Mouse (Mus musculus) liver, postnatal 0 days (tissue): Measurements from ENCODE around the gene Mfsd4b1. TPM values are rescaled to one million over a fixed set of nuclear protein-coding genes. Genes with fewer than 3 reads are reported as not detected.

Experiments
- ATAC-seq: fragments of 200-750 bp; cut with Nextera tagmentation; 2 replicates; pipeline ENCODE4 v1.8.0; 2017; ENCODE audit warnings: mild to moderate bottlenecking, moderate library complexity
- DNase-seq: peaks from one replicate; pipeline ENCODE4 v3.0.0-alpha.2; 2016
- H3K27ac ChIP-seq: fragments of 300-500 bp; sonication (generic); 2 replicates; pipeline ENCODE4 v1.5.1; 2014; ENCODE audit warnings: antibody characterized with exemption, moderate library complexity, mild to moderate bottlenecking, low read depth
- H3K27me3 ChIP-seq: fragments of 300-500 bp; sonication (generic); 2 replicates; pipeline ENCODE4 v1.6.1; 2014; ENCODE audit warnings: low read length, control low read depth, mixed read lengths; ENCODE audit not compliant: insufficient read depth
- H3K36me3 ChIP-seq: fragments of 300-500 bp; sonication (generic); replicated peaks from 2 replicates; pipeline ENCODE4 v1.6.1; 2014; ENCODE audit warnings: mild to moderate bottlenecking, control low read depth, low read length, moderate library complexity, mixed read lengths; ENCODE audit not compliant: insufficient read depth
- H3K4me1 ChIP-seq: fragments of 300-500 bp; sonication (generic); 2 replicates; pipeline ENCODE4 v1.6.1; 2014; ENCODE audit warnings: antibody characterized with exemption, mild to moderate bottlenecking, control low read depth; ENCODE audit not compliant: insufficient read depth
- H3K4me2 ChIP-seq: fragments of 300-500 bp; sonication (generic); 2 replicates; pipeline ENCODE4 v1.6.1; 2014; ENCODE audit warnings: low read depth, mild to moderate bottlenecking, low read length, moderate library complexity, mixed read lengths
- H3K4me3 ChIP-seq: fragments of 300-500 bp; sonication (generic); 2 replicates; pipeline ENCODE4 v1.5.1; 2014; ENCODE audit warnings: low read depth, low read length
- H3K9ac ChIP-seq: fragments of 300-500 bp; sonication (generic); replicated peaks from 2 replicates; pipeline ENCODE4 v1.6.1; 2014; ENCODE audit warnings: mild to moderate bottlenecking, moderate library complexity
- H3K9me3 ChIP-seq: fragments of 300-500 bp; sonication (generic); 2 replicates; pipeline ENCODE4 v1.6.1; 2016; ENCODE audit warnings: mild to moderate bottlenecking, control low read depth, low read length, mixed read lengths
- CTCF ChIP-seq: sonication (generic); IDR thresholded peaks from 2 replicates; pipeline ENCODE4 v1.5.1; 2016; ENCODE audit warnings: antibody characterized with exemption, low read depth
- EP300 ChIP-seq: IDR thresholded peaks from 2 replicates; pipeline ENCODE4 v1.6.1; 2016; ENCODE audit warnings: antibody characterized with exemption, low read depth, mild to moderate bottlenecking
- WGBS: fragments of 180-500 bp; shearing (Covaris S2); extraction: QIAGEN DNeasy Blood & Tissue Kit; methylation state at CpG from one replicate; pipeline ENCODE4 v1.1.7; 2014; ENCODE audit not compliant: insufficient replicate concordance; 5-methylcytosine and 5-hydroxymethylcytosine counted together
- polyA plus RNA-seq: library from polyadenylated mRNA; unstranded; fragments of >200 nt; fragmentation: Nextera tagmentation; extraction: Ambion mirVana; gene quantifications from 2 replicates; pipeline ENCODE4 v1.2.1, GENCODE M21; 2015

Mfsd4b1 gene
- polyA plus RNA-seq, 1 experiment from 2014 or later = 6.1 TPM

DNA sequence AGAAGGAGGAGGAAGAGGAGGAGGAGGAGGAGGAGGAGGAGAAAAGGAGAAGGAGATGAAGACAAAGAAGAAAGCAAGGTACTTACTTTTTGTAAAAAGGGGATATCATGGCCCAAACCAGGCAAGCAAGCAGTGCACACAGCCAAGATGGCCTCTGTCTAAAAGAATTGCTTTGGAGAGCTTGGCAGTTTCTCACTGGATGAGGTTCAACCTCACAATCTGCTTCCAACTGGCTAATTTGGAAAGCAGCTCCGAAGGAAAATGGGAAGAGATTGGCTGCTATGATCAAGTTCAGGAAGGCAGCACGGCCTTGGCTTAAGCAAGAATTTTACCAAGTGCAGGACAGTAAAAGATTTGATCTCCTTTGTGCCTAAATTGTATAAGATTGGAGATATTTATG lies 4.5 kb upstream of the Mfsd4b1 start:
- Histone ChIP-seq H3K4me2 (no peak overlapping the region), H3K9ac (no peak overlapping the region), H3K4me3 (no peak overlapping the region), H3K9me3 (no peaks in the 10 kb centered on the region), H3K36me3 (no peaks in the 10 kb centered on the region), H3K4me1 (peaks cover 8% of the 10 kb centered on the region; the same call in 1 of the 2 replicates), H3K27ac (no peak overlapping the region), H3K27me3 (no peaks in the 10 kb centered on the region)
- 90% methylated on average over 2 of the region's 2 CpGs for WGBS
- TF ChIP-seq CTCF (no peak), EP300 (no peak)
- ATAC-seq (no peak), DNase-seq (no peak)

DNA sequence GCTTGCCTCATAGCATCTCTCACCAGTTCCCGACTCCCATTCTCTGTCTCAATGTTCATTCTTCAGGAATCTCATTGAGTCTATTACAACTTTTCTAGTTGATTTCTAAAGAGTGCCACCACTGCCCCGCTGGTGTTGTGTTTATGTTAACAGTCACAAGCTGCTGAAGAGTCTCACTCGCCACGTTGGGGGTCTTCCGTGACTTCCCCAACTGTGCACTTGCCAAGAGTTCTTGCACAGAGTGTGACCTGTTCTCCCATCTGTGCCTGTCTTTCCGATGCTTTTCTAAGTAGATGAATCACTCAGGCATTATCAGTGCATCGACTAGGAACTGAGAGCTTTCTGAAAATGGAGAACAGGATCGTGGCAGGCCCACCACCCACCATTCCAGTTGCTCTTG lies 3.0 kb upstream of the Mfsd4b1 start:
- peaks cover 12% of the 10 kb centered on the region; the same call in 1 of the 2 replicates for H3K4me1 ChIP-seq
- no peak for ATAC-seq
- TF ChIP-seq CTCF (no peak), EP300 (no peak)
- H3K9ac ChIP-seq = no peak overlapping the region
- no peaks in the 10 kb centered on the region for H3K9me3 ChIP-seq
- 83% methylated on average over 8 of the region's 8 CpGs for WGBS
- H3K4me3 ChIP-seq = no peak overlapping the region
- H3K27ac ChIP-seq = no peak overlapping the region
- no peak for DNase-seq
- H3K36me3 ChIP-seq = no peaks in the 10 kb centered on the region
- H3K4me2 ChIP-seq = no peak overlapping the region
- H3K27me3 ChIP-seq = no peaks in the 10 kb centered on the region

DNA sequence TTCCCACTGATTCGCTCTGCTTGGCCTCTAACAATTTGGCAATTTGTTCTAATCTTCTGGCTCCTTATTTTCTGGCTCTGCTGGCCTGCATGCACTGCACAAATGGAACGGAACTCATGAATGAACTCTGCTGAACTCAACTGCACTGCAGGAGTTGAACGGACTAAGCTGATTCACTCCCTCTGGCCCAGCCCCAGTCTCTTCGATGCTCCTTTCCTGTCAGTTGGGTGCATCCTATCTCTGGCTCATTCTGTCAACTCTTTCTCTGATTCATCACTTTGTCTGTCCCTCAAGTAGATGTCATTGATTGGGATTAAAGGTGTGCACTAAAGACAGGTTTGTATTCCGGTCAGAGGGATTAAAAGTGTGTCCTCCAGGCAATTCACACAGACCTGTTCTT lies 1.5 kb upstream of the Mfsd4b1 start:
- no peak overlapping the region for H3K27ac ChIP-seq
- no peaks in the 10 kb centered on the region for H3K27me3 ChIP-seq
- peaks cover 12% of the 10 kb centered on the region; the same call in 1 of the 2 replicates for H3K4me1 ChIP-seq
- WGBS = 80% methylated on average over 5 of the region's 5 CpGs
- no peak for TF ChIP-seq CTCF
- TF ChIP-seq EP300 = no peak
- no peak overlapping the region for H3K4me2 ChIP-seq
- H3K36me3 ChIP-seq = no peaks in the 10 kb centered on the region
- no peak for DNase-seq
- no peak overlapping the region for H3K9ac ChIP-seq
- H3K4me3 ChIP-seq = no peak overlapping the region
- ATAC-seq = no peak
- H3K9me3 ChIP-seq = no peaks in the 10 kb centered on the region

DNA sequence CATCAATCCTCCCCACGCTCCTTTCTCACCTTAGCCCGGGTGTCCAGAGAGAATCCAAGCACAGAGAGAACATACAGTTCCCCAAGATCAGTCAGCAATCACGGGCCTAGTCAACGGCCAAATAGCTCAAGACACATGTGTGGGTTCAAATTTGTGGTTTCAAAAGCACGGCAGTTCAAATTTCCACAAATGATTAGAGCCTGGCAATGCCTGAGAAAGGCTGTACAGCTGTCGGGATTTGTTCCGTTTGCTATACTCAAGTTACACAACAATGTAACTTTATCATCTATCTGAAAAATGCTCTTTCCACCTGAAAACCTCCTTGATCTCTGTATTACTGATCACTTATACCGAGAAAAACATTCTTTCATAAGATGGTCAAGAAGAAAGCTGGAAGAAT lies 492 bp upstream of the Mfsd4b1 start:
- Histone ChIP-seq H3K4me3 (peak overlapping the region; percentile 58; the same call in 1 of the 2 replicates), H3K9me3 (no peaks in the 10 kb centered on the region), H3K36me3 (no peaks in the 10 kb centered on the region), H3K9ac (no peak overlapping the region), H3K4me1 (peaks cover 12% of the 10 kb centered on the region; the same call in 1 of the 2 replicates), H3K27me3 (no peaks in the 10 kb centered on the region), H3K27ac (no peak overlapping the region), H3K4me2 (peak overlapping the region; percentile 83)
- no peak for DNase-seq
- TF ChIP-seq CTCF (no peak), EP300 (no peak)
- 58% methylated on average over 8 of the region's 8 CpGs for WGBS
- ATAC-seq = no peak; the same call in 1 of the 2 replicates

DNA sequence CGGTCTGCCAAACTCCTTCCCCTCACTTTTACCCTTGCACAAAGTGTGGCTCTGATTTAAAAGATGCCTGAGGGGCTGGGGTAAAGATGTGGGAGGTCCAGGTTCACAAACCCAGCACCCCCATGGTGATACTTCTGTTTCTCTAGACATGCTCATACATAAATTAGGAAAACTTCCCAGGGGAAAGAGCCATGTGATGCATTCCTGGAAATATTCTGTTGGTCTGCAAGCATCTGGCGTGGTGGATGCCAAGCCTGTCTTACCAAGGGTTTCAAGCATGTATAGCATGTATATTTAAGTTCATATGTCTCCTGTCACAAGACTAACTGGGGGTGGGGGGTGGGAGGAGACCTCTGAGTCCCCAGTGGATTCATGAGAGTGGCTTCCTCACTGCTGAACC lies 4.7 kb downstream of the Mfsd4b1 start:
- Histone ChIP-seq H3K4me3 (no peak overlapping the region), H3K4me2 (no peak overlapping the region)
- WGBS = 57% methylated on average over 2 of the region's 2 CpGs

DNA sequence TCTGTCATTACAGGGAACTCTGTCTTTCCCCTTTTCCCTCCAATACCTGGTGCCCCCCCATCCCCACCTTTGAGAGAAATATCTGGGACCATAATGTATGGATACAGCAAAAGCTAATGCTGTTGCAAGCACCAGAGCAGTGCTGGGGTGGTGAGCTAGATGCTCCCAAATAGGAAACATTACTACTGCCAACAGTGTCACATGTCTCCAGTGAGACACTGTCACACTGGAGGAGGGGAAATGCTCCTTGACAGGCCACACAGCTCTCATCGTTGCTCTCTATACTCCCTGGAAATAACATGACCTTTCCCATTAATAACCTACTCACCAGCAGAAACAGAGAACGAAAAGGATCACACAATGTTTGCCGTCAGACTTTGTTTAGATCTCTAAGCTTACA lies 5.6 kb downstream of the Mfsd4b1 start:
- Histone ChIP-seq H3K27ac (no peak overlapping the region), H3K36me3 (no peaks in the 10 kb centered on the region), H3K27me3 (no peaks in the 10 kb centered on the region), H3K4me2 (no peak overlapping the region), H3K4me3 (no peak overlapping the region), H3K4me1 (0 out of 2 replicates have a peak, but pooled peaks cover 4% of the 10 kb centered on the region), H3K9me3 (no peaks in the 10 kb centered on the region), H3K9ac (no peak overlapping the region)
- WGBS = 58% methylated on average over 3 of the region's 3 CpGs
- DNase-seq (no peak), ATAC-seq (no peak)
- TF ChIP-seq CTCF (no peak), EP300 (no peak)

More for the DNA sequence above, 4.7 kb downstream of the Mfsd4b1 start:
- H3K9me3 ChIP-seq = no peaks in the 10 kb centered on the region
- TF ChIP-seq EP300 (no peak), CTCF (no peak)
- no peak overlapping the region for H3K27ac ChIP-seq
- H3K9ac ChIP-seq = no peak overlapping the region
- H3K27me3 ChIP-seq = no peaks in the 10 kb centered on the region
- no peak for DNase-seq
- ATAC-seq = no peak
- no peaks in the 10 kb centered on the region for H3K36me3 ChIP-seq
- H3K4me1 ChIP-seq = peaks cover 10% of the 10 kb centered on the region; the same call in 1 of the 2 replicates
